Mouse (Mus musculus) MEL-GATA-1-ER (cell line): ENCODE results near the gene Rfx5.
A peak's percentile ranks its signal among the peaks of the same experiment; 100 is the strongest.

Source experiments
- DNase-seq: peaks from one replicate; pipeline ENCODE4 v3.0.0-alpha.2; 2012; ENCODE audit warnings: low read depth; ENCODE audit errors: extremely low read depth

Rfx5 gene

DNA sequence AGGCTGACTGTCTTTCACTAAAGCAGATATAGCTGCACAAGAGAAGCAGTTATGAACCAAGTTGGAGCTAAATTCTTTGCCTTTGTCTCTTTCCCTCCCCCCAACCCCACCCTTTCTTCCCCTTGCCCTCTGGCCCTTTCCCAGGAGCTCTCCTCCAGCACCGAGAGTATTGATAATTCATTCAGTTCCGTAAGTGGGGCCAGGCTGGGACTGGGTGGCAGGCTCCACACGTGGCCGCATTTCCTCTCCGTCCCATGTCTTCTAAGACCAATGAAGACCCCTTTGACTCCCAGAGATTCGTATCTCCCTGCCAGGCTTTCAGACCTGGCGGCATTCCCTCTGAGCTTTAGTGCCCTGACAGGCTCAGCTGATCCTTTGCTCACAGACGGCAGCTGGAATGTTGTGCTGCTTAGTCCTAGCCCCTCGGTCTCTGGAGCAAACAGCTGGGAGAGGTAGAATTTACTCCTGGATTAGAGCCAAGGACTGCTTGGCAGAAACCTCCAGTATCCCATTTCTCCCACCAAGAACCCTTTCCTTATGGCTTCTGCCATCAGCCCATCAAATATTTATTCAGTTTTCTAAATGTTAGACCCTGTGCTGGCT is 35.4 kb downstream of the Rfx5 start:
- DNase-seq = no peak

DNA sequence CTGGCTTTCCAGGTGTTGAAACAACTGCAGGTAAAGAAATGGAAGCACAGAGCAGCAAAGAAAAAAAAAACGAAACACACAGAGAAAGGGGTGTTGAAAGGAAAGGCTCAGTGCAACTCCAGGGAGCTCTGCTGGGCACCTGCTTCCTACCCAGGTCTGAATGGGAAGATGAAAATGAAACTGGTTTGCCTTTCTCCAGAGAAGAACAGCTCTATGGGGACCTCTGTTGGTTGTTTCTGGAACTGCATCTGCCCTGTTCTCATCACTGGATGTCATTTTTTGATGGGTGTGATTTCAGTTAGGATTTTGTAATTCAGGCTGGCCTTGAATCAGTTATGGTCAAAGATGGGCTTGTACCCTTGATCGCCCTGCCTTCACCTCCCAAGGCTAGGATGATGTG is 43.1 kb downstream of the Rfx5 start:
- peak; percentile 76 for DNase-seq

DNA sequence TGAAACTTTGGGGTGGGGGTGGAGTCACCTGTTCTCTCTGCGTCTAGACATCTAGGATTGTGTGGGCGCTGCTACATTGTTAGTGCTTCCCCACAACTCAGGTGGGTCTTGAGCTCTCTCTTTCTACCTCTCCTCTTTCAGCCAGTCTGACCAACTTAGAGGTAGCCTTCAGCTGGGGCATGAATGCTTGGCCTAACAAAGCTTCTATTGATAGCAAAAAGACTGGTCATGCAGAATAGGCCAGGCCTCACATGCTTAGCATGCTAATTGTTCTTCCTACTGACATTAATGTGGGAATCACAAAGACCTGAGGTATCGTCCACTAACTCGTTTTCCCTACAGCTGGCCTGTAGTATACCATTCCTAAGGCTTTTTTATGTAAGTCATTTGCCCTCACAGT is 48.7 kb downstream of the Rfx5 start:
- DNase-seq = no peak

DNA sequence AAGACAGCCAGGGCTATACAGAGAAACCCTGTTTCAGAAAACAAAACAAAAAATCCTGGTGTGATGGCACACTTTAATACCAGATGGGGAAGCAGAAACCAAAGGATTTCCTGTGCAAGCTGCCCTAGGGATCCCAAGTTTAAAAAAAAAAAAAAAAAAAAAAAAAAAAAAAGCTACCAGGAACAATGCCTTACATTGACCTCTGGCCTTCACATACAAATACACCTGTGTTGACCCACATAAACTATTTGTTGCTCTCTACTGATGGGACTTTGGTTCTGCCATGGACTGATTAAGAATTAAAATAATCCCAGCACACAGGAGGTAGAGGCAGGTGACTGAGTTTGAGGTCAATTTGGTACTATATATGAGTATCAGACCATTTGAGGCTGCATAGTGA is 49.4 kb downstream of the Rfx5 start:
- DNase-seq = no peak

DNA sequence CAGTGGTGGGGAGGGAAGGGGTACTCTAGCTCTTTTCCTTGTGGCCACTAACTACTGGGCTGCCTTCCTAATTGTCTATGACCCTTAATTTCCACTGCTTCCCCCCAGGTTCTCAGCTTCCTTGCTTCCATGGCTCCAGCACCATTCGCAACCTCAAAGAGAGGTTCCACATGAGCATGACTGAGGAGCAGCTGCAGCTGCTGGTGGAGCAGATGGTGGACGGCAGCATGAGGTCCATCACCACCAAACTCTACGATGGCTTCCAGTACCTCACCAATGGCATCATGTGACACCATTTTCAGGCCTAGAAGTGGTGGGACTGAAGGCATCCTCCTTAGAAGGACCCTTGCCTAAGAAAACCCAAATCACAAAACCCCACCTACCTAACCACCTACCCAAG is 51.8 kb downstream of the Rfx5 start:
- DNase-seq = no peak

DNA sequence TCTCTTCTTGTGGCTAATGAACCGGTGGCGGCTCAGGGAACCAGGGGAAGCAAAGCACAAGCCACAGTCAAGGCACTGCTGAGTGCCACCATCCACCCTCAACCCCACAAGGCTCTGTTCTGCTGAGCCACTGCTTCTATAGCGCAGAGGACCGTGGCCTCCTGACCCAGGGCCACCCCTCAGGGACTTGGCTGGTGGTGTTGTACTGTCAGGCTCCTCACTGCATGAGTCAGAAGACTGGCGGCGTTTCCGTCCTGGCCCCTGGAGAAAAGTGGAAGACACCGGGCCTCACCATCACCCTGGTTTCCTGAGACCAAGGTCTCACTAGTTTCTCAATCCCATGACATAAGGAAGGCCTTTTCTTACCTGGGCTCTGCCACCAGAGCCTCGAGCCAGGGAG is 53.8 kb downstream of the Rfx5 start:
- DNase-seq = no peak

DNA sequence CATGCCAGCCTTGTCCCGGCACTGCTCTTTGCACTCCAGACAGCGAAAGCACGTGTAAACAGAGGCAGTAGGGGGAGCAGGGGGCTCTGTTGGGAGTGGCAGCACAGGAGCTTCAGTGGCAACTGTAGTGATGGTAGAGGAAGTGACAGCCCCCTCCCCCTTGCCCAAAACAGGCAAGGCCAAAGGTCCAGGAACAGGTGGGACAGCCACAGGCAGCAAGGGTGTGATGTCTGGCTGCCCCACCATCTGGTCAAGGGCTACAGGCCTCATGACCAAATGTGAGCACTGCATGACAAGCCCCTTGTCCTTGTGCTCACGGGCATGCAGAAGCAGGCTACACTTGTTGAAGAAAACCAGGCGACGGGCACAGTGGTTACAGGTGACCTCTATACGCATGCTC is 56.5 kb downstream of the Rfx5 start:
- DNase-seq = no peak
